ENCODE assay signal across 10 mouse cellular contexts in the genomic region with DNA sequence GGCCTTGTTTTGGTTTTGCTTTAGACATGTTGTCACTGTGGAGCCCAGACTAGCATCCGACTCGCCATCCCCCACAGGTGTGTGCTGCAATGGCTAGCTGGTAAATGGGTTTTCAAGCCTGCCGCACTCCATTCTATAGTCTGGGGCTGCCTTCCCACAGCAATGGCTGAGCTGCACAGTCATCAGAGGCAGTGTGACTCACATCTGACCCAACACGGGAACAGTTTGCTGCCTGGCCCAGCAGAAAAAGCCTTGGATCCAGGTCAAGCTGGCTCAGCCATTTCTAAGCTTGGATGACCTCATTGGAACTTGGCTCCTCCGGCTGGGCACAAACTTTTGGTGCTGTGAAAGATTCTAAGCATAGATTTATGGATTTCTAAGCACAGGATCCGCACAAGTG.
DNase-seq lines count a peak whose midpoint lies in the region; ATAC-seq lines count a peak whose summit lies in the region.
"Had no signal": no experiment of that assay in that cellular context is flagged by ENCODE, and none has a peak within 500 bp of the region (broad histone marks: within the 10 kb centered on the region; RNA-seq: fewer than 3 reads in every experiment).

No protein-coding gene starts in this region.

- no peaks in the 10 kb centered on the region for H3K4me1 ChIP-seq in kidney, embryonic 14.5 days (ENCODE audit: control insufficient read depth, insufficient read depth, low read length)
- H3K4me1 ChIP-seq: heart, embryonic 15.5 days; liver, embryonic 13.5 days had no signal

- no peak for ATAC-seq in kidney, embryonic 14.5 days (ENCODE audit: low FRiP score, low TSS enrichment)
- no peak for ATAC-seq in megakaryocyte-erythroid progenitor cell, adult 5-6 weeks (replicated peaks; ENCODE audit: low FRiP score, low TSS enrichment, poor library complexity, severe bottlenecking)

- WGBS in kidney, embryonic 14.5 days, result 70% methylated on average over 6 of the region's 6 CpGs

- H3K9me3 ChIP-seq in kidney, embryonic 14.5 days (ENCODE audit: control insufficient read depth, low read length), result no peaks in the 10 kb centered on the region
- H3K9me3 ChIP-seq: heart, embryonic 15.5 days; liver, embryonic 13.5 days had no signal

- peak; percentile 51 for DNase-seq in kidney, adult 18-20 months
- peak; percentile 91 for DNase-seq in adipocyte (ENCODE audit: low spot score)
- peak; percentile 81 to 83 for DNase-seq in cerebellum, postnatal 14 days
- peak; percentile 58 for DNase-seq in kidney, postnatal 14 days
- no peak for DNase-seq in spleen, adult 12 weeks (ENCODE audit: low spot score)
- no peak for DNase-seq in embryo, embryonic 10.5 days (ENCODE audit: low spot score)
- DNase-seq: liver, embryonic 13.5 days had no signal

- H3K36me3 ChIP-seq in kidney, embryonic 14.5 days (ENCODE audit: control insufficient read depth, insufficient read depth, low read length), result no peaks in the 10 kb centered on the region
- H3K36me3 ChIP-seq: heart, embryonic 15.5 days; liver, embryonic 13.5 days had no signal

- no peak overlapping the region for H3K4me2 ChIP-seq in kidney, embryonic 14.5 days (replicated peaks; ENCODE audit: low read depth, low read length)
- H3K4me2 ChIP-seq: heart, embryonic 15.5 days; liver, embryonic 13.5 days had no signal

- H3K4me3 ChIP-seq in kidney, embryonic 14.5 days (ENCODE audit: low read length), result no peak overlapping the region
- H3K4me3 ChIP-seq: heart, embryonic 15.5 days; liver, embryonic 13.5 days had no signal

- no peak overlapping the region for H3K27ac ChIP-seq in kidney, embryonic 14.5 days (ENCODE audit: low read depth, low read length)
- H3K27ac ChIP-seq: heart, embryonic 15.5 days; liver, embryonic 13.5 days had no signal

- no peak overlapping the region for H3K9ac ChIP-seq in kidney, embryonic 14.5 days (ENCODE audit: low read depth, low read length)
- H3K9ac ChIP-seq: heart, embryonic 15.5 days; liver, embryonic 13.5 days had no signal

- no peaks in the 10 kb centered on the region for H3K27me3 ChIP-seq in kidney, embryonic 14.5 days (ENCODE audit: control insufficient read depth, insufficient read depth, low read length)
- H3K27me3 ChIP-seq: heart, embryonic 15.5 days; liver, embryonic 13.5 days had no signal

Comparison
In these comparisons a context has a peak if more than half of its experiments do, and no peak if none do; other contexts are left out.
1. DNase-seq: peak in kidney, adult 18-20 months (single experiment), adipocyte (single experiment), cerebellum, postnatal 14 days (2 of 2) and kidney, postnatal 14 days (single experiment); none in spleen, adult 12 weeks (single experiment) and embryo, embryonic 10.5 days (single experiment).